Mouse (Mus musculus) liver, adult 2 months (tissue): Measurements from ENCODE around the gene Sp9.

Experiments
- CTCF ChIP-seq: fragments of 200-500 bp; IDR thresholded peaks from 2 replicates; pipeline ENCODE4 v1.5.1; 2011; ENCODE audit warnings: low read depth, low read length, control low read depth
- POLR2A ChIP-seq: fragments of 200-500 bp; IDR thresholded peaks from 2 replicates; pipeline ENCODE4 v1.6.1; 2011; ENCODE audit warnings: low read length, control low read depth; ENCODE audit not compliant: insufficient read depth; ENCODE audit errors: extremely low read depth

DNA sequence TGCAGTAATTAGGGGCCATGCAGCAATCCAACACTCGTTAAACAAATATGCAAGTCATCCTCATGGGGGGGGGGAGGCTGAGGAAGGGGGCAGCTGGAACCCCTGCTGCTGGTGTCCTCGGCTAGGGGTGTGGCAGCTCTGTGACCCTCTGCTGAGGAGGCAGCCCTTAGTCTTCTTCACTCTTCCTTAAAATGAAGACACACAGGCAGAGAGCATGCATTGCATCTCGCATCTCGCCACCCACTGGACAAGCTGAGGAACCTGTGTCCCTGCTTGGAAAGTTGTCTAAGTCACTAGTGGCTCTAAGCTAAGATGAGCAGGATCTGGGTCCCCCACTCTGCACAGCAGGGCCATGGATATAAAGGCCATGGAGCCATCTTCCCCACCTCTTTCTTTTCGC lies 5.7 kb upstream of the Sp9 start:
- no peak for TF ChIP-seq CTCF
- no peak for TF ChIP-seq POLR2A
